Mouse (Mus musculus): ENCODE results near the gene Akap5.
A peak's percentile ranks its signal among the peaks of the same experiment; 100 is the strongest.

Akap5 gene

DNA sequence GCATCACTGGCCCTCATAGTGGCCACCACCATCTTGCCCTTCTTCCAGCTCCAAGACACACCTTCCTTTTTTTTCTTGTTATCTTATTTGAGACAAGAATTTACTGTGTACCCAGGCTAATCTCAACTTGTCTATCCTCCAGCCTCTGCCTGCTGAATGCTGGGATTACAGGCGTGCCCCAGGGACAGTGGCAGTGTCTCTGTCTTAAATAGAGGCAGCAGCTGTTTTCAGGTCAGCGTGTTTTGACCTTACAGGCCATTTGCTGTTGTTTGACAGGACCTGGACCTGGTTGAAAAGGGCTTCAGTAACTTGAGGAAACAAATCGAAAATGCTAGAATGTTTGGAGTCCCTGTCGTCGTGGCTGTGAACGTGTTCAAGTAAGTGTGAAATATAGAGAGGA is 14.1 kb upstream of the Akap5 start:
- no peak for DNase-seq (ENCODE audit: low read depth, low spot score)

DNA sequence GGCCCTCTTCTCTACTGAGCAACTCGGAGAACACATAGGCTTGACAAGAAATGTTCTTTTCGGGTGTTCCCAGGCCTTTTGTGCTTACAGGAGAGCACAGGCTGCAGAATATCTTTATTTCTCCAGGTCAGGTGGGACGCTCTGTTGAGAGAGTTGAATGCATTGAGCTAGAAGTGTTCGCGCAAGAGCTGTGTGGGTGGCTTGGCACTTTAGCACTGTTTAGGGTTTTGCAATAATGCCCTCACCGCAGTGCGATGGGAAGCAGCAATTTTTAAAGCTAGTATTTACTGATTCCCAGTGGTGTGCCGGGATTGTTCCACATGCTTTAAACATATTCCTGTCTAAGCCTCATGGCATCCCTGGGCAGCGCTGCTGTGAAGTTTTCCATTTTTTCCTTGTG is 13.5 kb upstream of the Akap5 start:
- DNase-seq (ENCODE audit: low read depth, low spot score) = no peak

- no peak for DNase-seq (ENCODE audit: low read depth, low spot score)
Observed at GRCm38 (mm10) chr12:76311951-76312350, 12.7 kb upstream of the Akap5 start.

DNA sequence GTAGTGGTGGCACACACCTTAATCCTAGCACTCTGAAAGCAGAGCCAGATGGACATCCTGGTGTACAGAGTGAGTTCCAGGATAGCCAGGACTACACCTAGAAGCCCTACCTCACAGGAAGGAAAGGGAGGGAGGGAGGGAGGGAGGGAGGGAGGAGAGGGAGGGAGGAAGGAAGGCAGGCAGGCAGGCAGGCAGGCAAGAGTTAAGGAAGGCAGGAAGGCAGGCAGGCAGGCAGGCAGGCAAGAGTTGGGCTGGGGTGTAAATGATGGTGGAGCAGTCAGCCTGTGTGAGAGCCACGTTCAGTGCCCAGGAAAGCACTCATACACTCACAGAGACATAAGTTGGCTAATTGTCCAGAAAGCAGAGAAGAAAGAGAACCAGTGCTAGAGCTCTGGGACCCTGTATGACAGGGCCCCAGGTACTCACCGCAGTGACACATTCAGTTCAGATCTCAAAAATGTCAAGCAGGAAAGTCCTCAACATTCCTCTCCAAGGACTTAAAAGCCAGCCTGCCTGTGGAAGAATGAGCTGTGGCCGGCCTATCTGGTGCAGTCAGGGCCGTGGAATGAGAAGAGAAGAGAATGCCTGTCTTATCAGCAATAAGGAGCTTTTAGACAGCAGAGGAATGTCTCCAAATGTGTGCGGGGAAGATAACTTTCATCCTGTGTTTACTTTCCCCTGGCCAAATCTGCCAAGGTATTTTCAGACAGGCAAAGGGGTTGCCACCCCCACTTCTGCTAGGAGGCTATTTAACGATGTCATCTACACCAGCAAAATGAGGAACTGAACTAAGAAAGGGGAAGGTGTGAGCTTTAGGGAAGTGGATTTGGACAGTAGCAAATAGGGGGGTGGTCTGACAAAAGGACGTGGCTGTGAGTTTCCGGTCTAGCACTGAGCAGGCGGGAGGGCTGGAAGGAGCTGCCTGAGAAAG is 6.1 kb upstream of the Akap5 start:
- DNase-seq (ENCODE audit: low read depth, low spot score) = no peak

- DNase-seq (ENCODE audit: low read depth, low spot score) = no peak
Observed at GRCm38 (mm10) chr12:76326437-76327220, 1.9 kb downstream of the Akap5 start.

DNA sequence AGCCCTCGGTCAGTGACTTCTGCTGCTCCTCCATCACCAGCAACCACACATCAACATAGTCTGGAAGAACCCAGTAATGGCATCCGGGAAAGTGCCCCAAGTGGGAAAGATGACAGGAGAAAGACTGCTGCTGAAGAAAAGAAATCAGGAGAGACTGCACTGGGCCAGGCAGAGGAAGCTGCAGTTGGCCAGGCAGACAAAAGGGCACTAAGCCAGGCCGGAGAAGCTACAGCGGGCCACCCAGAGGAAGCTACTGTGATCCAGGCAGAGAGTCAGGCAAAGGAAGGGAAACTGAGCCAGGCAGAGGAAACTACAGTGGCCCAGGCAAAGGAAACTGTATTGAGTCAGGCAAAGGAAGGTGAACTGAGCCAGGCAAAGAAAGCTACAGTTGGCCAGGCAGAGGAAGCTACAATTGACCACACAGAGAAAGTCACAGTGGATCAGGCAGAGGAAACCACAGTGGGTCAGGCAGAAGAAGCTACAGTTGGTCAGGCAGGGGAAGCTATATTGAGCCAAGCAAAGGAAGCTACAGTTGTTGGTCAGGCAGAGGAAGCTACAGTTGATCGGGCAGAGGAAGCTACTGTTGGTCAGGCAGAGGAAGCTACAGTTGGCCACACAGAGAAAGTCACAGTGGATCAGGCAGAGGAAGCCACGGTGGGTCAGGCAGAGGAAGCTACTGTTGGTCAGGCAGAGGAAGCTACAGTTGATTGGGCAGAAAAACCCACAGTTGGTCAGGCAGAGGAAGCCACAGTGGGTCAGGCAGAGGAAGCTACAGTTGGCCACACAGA is 4.1 kb downstream of the Akap5 start:
- no peak for DNase-seq (ENCODE audit: low read depth, low spot score)

DNA sequence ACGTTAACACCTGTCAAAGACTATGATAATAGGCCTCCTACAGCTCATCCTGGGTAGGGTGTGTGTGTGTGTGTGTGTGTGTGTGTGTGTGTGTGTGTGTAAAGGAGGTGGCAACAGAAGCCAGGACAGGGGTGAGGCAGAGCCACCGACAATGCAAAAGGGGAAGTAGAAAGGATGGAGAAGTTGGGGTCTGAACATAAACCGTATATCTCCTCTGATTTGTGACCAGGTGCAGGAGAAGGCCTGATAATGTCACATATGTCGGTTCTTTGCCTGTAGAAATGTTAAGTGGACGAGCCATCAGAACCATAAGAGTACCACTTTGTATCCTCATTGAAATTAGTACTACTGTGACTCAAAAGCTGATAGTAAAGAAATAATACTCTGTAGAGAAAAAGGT is 9.0 kb downstream of the Akap5 start:
- DNase-seq (ENCODE audit: low read depth, low spot score) = no peak

DNA sequence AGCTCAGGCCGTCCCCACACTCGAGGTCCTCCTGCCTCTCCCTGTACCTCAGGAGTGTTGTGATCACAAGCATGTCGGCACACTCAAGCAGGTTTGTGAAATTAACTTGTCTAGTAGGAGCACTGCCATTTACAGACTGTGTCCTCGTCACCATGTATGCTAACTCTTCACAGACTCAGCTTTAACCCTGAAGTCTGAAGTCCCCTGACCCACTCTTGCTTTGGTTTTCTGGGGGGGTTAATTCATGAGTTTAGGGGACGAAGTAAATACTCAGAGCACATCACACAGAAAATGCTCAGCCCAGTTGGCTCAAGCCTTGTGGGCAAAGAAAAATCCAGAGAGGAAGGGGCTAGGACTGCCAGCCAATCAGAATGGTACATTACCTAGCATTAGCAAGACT is 10.9 kb downstream of the Akap5 start:
- DNase-seq (ENCODE audit: low read depth, low spot score) = no peak

- no peak for DNase-seq (ENCODE audit: low read depth, low spot score)
Observed at GRCm38 (mm10) chr12:76336111-76336965, 11.6 kb downstream of the Akap5 start.

DNA sequence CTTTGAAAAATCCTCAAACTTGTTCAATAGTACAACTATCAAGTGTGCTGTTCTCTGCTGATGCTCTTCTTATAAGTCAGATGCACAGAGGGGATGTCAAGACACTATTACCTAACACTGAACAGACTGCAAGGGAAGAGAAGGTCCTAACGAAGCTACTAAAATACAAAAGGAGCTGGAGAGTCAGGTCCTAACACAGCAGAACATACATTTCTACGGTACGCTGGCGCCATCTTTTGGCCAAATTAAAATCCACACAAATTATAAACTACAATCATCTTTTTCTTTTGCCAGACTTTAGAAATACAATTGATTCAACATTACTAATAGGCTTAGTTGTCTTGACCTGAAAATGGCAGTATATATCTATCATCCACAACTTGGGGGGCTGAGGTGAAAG is 16.4 kb downstream of the Akap5 start:
- peak; percentile 43 for DNase-seq (ENCODE audit: low read depth, low spot score)

DNA sequence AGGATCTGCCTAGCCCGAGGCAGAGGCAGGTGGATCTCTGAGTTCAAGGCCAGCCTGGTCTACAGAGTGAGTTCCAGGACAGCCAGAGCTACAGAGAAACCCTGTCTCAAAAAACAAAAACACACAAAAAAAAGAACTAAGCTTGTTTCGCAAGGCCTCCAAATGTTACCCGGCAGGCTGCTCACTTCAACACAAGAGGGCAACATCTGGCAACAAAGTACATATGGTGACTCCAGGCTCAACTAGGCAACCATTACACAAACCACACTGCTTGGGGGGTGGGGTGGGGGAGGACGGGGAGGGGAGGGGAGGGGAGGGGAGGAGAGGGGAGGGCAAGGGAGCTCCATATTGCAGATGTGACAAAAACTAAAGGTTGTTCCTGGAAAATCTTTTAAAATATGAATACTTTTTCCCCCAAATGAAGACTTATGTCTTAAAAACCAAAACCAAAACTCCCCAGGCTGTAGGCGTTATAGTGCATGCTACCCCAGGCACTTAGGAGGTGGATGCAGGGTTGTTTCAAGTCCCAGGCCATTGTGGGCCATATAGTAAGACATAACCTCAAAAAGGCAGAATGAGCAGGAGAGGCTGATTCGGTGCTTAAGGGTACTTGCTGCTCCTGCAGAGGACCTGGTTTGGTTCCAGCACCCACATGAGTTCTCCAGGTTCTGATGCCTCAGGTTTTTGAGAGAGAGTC is 21.2 kb downstream of the Akap5 start:
- no peak for DNase-seq (ENCODE audit: low read depth, low spot score)

DNA sequence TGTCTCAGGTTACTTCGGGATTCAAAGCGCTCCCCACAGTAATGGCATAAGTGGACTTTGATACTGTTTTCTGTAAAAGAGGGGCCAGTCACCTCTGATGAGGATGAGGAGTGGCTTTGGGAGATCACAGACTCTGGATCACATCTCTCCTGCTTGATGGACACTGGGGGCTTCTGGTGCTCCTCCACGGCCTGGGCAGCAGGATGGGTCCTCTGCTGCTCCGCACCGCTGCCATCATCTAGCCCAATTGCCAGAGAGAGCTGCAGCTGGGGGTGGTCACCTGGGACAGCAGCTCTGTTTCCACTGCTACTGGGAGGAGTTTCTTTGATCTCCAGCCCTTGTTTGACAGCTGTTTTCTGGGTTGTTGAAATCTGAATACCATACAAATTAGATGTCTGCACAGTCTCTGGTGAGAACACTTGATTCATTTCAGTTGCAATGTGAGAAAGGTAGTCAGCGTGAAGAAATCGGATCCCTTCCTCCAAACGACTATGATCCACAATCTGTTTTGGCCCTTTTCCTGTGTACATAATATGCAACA is 25.1 kb downstream of the Akap5 start:
- no peak for DNase-seq (ENCODE audit: low read depth, low spot score)

DNA sequence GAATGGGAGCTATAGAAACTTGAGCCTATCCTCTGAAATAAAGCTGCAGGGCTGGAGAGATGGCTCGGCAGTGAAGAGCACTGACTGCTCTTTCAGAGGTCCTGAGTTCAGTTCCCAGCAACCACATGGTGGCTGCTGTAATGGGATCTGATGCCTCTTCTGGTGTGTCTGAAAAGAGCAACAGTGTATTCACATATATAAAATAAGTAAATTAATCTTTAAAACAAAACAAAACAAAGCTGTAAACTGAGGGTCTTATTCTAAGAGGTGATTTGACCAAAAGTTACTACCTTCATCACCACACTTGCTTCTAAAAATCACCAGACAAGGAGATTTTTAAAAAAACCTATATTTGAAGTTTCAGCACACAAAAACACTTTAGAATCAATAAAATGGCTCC is 36.2 kb downstream of the Akap5 start:
- DNase-seq (ENCODE audit: low read depth, low spot score) = no peak

GRCm38 (mm10) chr12:76361405-76362302 is 37.0 kb downstream of the Akap5 start:
- no peak for DNase-seq (ENCODE audit: low read depth, low spot score)

DNA sequence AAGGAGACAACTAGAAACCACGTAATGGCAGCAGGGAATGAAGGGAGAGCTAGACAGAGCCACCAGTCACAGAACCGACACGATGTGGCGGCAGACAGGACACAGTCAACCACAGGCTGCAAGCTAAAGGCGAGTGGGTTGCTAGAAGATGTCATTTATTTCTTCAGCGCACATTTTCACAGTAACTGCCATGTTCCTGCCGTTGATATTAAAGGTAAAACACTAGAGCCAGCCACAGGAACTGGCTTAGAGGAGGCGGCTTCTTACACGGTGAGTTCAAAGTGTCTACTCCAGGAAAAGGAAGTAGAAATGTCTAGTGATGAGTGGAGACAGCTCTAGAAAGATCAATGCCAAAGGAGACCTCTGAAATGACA is 37.6 kb downstream of the Akap5 start:
- DNase-seq (ENCODE audit: low read depth, low spot score) = no peak

DNA sequence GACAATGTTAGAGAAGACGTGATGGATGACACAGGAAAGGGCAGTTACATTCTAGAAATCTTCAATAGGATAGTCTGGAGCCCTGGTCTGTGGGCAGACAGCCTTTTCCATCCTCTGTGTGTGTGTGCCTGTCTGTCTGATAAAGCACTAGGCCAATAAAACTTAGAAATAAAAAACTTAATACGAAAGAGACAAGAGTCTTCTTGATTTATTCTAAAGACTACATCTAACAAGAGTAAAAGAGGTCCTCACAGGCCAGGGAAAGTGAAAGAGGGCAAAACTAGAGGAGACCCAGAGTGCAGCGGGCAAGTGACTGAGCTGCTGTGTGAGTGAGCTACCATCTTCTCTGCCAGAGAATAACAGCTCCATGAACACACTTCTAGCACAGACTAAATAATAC is 41.6 kb downstream of the Akap5 start:
- no peak for DNase-seq (ENCODE audit: low read depth, low spot score)

GRCm38 (mm10) chr12:76367096-76367995 is 42.7 kb downstream of the Akap5 start:
- no peak for DNase-seq (ENCODE audit: low read depth, low spot score)

GRCm38 (mm10) chr12:76368201-76368789 is 43.6 kb downstream of the Akap5 start:
- no peak for DNase-seq (ENCODE audit: low read depth, low spot score)
